Mouse (Mus musculus) left cerebral cortex, postnatal 25 days (tissue): ENCODE measurements at regions not wholly inside any gene's neighbourhood (a gene's known extent, or its start where the extent isn't known, plus 50 kb on each side); places are given as distances from the start of the nearest gene placed in this dataset.

ENCODE experiments used
- DNase-seq, 2 experiments: peaks; one replicate each; pipeline ENCODE4 v3.0.0; 2022; ENCODE audit warnings: low spot score in 2 of 2, mixed read lengths in 1 of 2
- intact Hi-C: fragments of 180-260 bp; cut with DNase I; formaldehyde crosslinking; loops from one replicate; pipeline ENCODE4 v1.15.1; 2025

GRCm38 (mm10) chr1:144330365-144331050 is 81.5 kb upstream of the Rgs1 start:
- intact Hi-C loops: no loop called here
- no peak for DNase-seq

GRCm38 (mm10) chr1:144319406-144319805 is 70.4 kb upstream of the Rgs1 start:
- intact Hi-C loops: no loop called here
- DNase-seq: no peak

GRCm38 (mm10) chr1:144318289-144318688 is 69.2 kb upstream of the Rgs1 start:
- intact Hi-C loops: no loop called here

GRCm38 (mm10) chr1:144317560-144317959 is 68.5 kb upstream of the Rgs1 start:
- intact Hi-C loops: no loop called here

More at GRCm38 (mm10) chr1:144318289-144318688, 69.2 kb upstream of the Rgs1 start:
- no peak for DNase-seq

GRCm38 (mm10) chr1:144316251-144316650 is 67.2 kb upstream of the Rgs1 start:
- intact Hi-C loops: no loop called here
- DNase-seq: no peak

More at GRCm38 (mm10) chr1:144317560-144317959, 68.5 kb upstream of the Rgs1 start:
- DNase-seq: no peak

- intact Hi-C loops: no loop called here
- no peak for DNase-seq
Measured at GRCm38 (mm10) chr1:144314382-144314781, 65.3 kb upstream of the Rgs1 start.

GRCm38 (mm10) chr1:144313318-144313717 is 64.3 kb upstream of the Rgs1 start:
- DNase-seq: no peak
- intact Hi-C loops: no loop called here

- no peak for DNase-seq
- intact Hi-C loops: no loop called here
Measured at GRCm38 (mm10) chr1:144309901-144310300, 60.9 kb upstream of the Rgs1 start.

GRCm38 (mm10) chr1:144308313-144308712 is 59.3 kb upstream of the Rgs1 start:
- intact Hi-C loops: no loop called here
- DNase-seq: no peak

GRCm38 (mm10) chr1:144307854-144308285 is 58.8 kb upstream of the Rgs1 start:
- intact Hi-C loops: no loop called here
- DNase-seq: no peak

- DNase-seq: no peak
- intact Hi-C loops: no loop called here
Measured at GRCm38 (mm10) chr1:144307017-144307853, 58.2 kb upstream of the Rgs1 start.

GRCm38 (mm10) chr1:144306284-144306683 is 57.2 kb upstream of the Rgs1 start:
- no peak for DNase-seq
- intact Hi-C loops: no loop called here

- intact Hi-C loops: no loop called here
- DNase-seq: no peak
Measured at GRCm38 (mm10) chr1:144300670-144301069, 51.6 kb upstream of the Rgs1 start.
